Mouse (Mus musculus): ENCODE measurements at regions not wholly inside any gene's neighbourhood (a gene's known extent, or its start where the extent isn't known, plus 50 kb on each side); places are given as distances from the start of the nearest gene placed in this dataset.

DNA sequence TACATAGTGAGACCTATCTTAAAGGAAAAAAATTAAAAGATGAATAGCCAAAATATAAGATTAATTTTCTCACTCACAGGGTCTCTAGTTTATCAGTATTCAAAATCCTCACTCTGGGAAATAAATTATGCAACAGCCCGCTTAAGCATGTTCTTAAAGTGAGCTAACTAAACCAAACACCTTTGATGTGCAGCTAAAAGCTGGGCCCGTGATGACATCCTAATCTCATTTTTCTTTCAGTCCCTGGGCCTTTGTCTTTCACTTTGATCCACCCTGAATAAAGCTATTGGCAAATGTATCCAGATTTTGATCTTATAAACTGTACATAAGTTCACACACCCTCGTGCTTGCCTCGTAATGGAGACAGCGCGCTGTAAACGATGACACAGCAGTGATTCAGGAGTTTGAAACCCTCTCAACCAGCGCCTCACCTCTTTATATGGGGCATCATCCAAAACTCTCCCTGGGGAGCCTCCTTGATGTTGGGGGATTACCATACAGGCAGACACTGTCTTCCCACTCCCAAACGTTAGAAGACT, 100.3 kb upstream of the Krtap11-1 start:
- TF ChIP-seq EP300 (optimal IDR thresholded peaks at IDR 0.05) (no peak), CTCF (IDR thresholded peaks at IDR 0.05; ENCODE audit: low read depth) (no peak)

All from stomach, postnatal 0 days (tissue).